Mouse (Mus musculus) effector memory CD4-positive, alpha-beta T cell, adult 7 months (primary cell): ENCODE results near the gene Sdhb. TPM values are rescaled to one million over a fixed set of nuclear protein-coding genes. Genes with fewer than 3 reads are reported as not detected.

Experiments
- polyA plus RNA-seq: library from polyadenylated mRNA; unstranded; fragments of 100-300 nt; shearing (Covaris generic); gene quantifications from one replicate; pipeline ENCODE4 v1.2.1, GENCODE M21; 2017

Sdhb gene
- polyA plus RNA-seq = 159 TPM

DNA sequence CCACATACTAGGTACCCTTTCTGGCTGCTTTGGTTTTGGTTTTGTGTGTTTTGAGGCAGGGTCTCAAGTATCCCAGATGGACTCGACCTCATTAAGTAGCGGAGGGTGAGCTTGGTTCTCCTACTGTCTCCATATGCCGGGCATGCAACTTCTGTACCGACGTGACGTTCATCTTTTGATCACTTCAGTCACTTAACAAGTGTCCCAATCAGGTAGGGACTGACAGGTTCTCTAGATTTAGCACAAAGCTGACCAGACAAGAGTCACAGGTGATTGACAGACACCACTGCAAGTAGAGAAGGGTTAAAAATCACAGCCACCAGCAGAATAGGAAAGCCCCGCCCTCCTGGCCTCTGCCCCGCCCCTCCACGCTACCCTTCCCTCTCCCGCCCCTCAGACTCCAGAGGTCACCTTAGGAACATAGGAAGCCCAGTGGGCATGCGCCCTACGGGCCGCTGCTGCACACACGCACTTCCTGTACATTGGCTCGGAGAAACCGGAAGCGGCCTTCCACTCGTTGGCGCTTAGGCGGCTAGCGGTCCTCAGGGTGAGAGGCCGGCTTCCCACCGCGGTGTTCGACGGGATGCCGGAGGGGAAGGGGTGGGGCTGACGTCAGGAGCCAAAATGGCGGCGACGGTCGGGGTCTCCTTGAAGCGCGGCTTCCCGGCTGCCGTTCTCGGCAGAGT lies at the start of gene Sdhb:
Gene Sdhb (plus strand): TSS at position 423 of the 686 bp plus-strand sequence.

DNA sequence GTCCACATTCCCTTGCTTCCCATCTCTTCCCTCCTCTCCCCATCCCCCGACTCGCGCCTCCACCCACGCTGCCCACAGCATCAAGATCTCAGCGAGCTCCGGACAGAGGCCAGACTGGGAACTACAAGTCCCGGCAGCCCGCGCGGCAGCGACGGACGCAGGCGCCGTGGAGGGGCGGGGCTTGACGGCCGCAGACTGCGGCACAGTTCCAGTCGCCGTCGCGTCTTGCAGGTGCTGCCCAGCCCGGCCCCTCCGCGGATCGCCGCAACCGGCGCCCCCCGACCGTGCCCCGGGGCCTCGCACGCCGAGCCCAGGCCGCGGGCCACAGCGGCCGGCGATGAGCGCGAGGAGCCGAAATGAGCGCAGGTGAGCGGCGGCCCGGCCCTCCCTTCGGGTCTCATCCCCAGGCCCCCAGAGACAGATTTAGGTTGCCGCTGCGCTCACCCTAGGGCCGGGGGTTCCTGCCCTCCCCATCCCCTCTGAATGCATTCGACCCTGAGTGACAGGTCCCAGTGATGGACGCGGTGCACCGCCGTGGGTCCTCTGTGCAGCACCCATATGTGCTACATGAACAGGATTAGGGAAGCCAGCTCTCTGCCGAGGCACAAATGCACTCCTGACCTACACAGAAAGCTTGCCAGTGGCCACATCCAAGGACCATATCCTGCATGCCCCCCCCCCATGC lies 25.9 kb downstream of the Sdhb start, which contains the start of gene Atp13a2:
Gene Atp13a2 (plus strand): TSS at position 163 of the 685 bp plus-strand sequence.

DNA sequence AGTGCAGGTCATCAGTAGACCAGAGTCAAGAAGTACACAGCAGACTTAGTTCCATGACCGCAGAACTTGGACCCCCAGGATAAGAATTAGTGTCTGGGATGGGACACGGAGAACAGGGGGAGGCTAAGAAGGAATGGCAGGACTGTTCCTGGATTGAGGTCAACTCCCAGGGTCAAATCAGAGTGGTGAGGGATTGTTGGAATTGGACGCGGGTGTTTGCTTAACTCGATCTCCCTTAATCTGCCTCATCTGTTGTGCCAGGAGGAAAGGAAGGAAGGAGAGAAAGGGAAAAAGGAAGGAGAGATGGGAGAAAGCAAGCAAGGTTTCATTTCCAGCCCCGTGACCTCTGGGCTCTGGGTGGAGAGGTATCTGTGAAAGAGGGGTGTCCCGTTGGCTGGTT lies 49.1 kb downstream of the Sdhb start, which contains the start of gene Mfap2:
Gene Mfap2 (plus strand): TSS at position 301 of the 400 bp plus-strand sequence.

Other genes with a start within 250 kb of the Sdhb start
- gene Padi6, start 218.6 kb upstream of the Sdhb start, polyA plus RNA-seq = not detected
- gene Padi4, start 187.0 kb upstream of the Sdhb start, polyA plus RNA-seq = 0.79 TPM
- gene Padi3, start 150.6 kb upstream of the Sdhb start, polyA plus RNA-seq = 0.16 TPM
- gene Padi1, start 115.4 kb upstream of the Sdhb start, polyA plus RNA-seq = not detected
- gene Padi2, start 54.9 kb upstream of the Sdhb start, polyA plus RNA-seq = 15.8 TPM
- 27.3 TPM for gene Atp13a2, start 25.7 kb downstream of the Sdhb start, polyA plus RNA-seq
- gene Mfap2, start 49.2 kb downstream of the Sdhb start, polyA plus RNA-seq = not detected
- 3.8 TPM for gene Crocc, start 99.3 kb downstream of the Sdhb start, polyA plus RNA-seq
- gene Necap2, start 117.2 kb downstream of the Sdhb start, polyA plus RNA-seq = 131 TPM
- 0.60 TPM for gene Spata21, start 127.1 kb downstream of the Sdhb start, polyA plus RNA-seq
- 54.4 TPM for gene Szrd1, start 178.6 kb downstream of the Sdhb start, polyA plus RNA-seq
- gene Fbxo42, start 186.7 kb downstream of the Sdhb start, polyA plus RNA-seq = 26.0 TPM